11 mouse cellular contexts compared by ENCODE assay signal in the genomic region with DNA sequence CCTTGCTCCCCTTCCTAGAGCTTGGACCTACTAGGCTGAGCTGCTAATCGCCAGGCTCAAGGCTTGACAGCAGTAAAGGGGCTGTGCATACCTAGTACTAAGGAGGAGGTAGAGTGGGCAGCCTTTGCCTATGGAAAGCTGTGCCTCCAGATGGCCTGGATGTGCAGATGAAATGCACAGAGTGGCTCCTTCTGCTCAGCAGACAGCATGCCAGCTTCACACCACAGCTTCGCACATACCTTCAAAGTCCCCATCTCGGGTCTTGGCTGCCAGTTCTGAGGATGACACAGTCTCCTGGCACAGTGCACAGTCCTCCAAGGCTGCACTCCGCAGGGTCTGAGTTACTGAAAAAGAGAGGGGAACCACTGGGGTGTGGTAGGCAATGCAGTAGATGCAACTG. TPM values are rescaled to one million over a fixed set of nuclear protein-coding genes. Genes with fewer than 3 reads are reported as not detected.
DNase-seq lines count a peak whose midpoint lies in the region; ATAC-seq and TF ChIP-seq lines count a peak whose summit lies in the region.
"Had no signal": no experiment of that assay in that cellular context is flagged by ENCODE, and none has a peak within 500 bp of the region (broad histone marks: within the 10 kb centered on the region; RNA-seq: fewer than 3 reads in every experiment).

No protein-coding gene starts in this region.

- TF ChIP-seq EP300 in liver, postnatal 0 days (IDR thresholded peaks at IDR 0.05; ENCODE audit: low read depth): no peak

- no peak overlapping the region for H3K4me3 ChIP-seq in forebrain, embryonic 15.5 days
- no peak overlapping the region for H3K4me3 ChIP-seq in forebrain, embryonic 11.5 days (ENCODE audit: low read depth, low read length)
- no peak overlapping the region for H3K4me3 ChIP-seq in liver, postnatal 0 days (ENCODE audit: low read depth, low read length)
- H3K4me3 ChIP-seq: lung, embryonic 15.5 days; midbrain, embryonic 15.5 days had no signal

- no peak for DNase-seq in forebrain, embryonic 11.5 days (ENCODE audit: low spot score)
- peak; percentile 76 for DNase-seq in cerebellum, adult 9-11 months
- peak; percentile 41 for DNase-seq in induced T-regulatory cell, adult 2 months (ENCODE audit: low read depth)
- DNase-seq in right cerebral cortex, postnatal 10 days (ENCODE audit: low spot score in 2 of 2): peak; percentile 78 to 87
- DNase-seq in liver, postnatal 0 days: no peak
- no peak for DNase-seq in gastrocnemius, postnatal 4 days (ENCODE audit: low spot score in 2 of 2)
- no peak for DNase-seq in lung, postnatal 10 days
- DNase-seq: kidney, postnatal 10 days had no signal

- no peak overlapping the region for H3K27ac ChIP-seq in forebrain, embryonic 15.5 days (replicated peaks)
- no peak overlapping the region for H3K27ac ChIP-seq in forebrain, embryonic 11.5 days (ENCODE audit: low read depth, low read length)
- H3K27ac ChIP-seq in liver, postnatal 0 days (ENCODE audit: low read depth): no peak overlapping the region
- H3K27ac ChIP-seq: lung, embryonic 15.5 days; midbrain, embryonic 15.5 days had no signal

- no peak for TF ChIP-seq CTCF in liver, postnatal 0 days (IDR thresholded peaks at IDR 0.05; ENCODE audit: low read depth)

- no peaks in the 10 kb centered on the region for H3K9me3 ChIP-seq in forebrain, embryonic 15.5 days
- H3K9me3 ChIP-seq in forebrain, embryonic 11.5 days (ENCODE audit: control insufficient read depth, low read length): no peaks in the 10 kb centered on the region
- no peaks in the 10 kb centered on the region for H3K9me3 ChIP-seq in liver, postnatal 0 days (ENCODE audit: low read length)
- H3K9me3 ChIP-seq: lung, embryonic 15.5 days; midbrain, embryonic 15.5 days had no signal

- WGBS in forebrain, embryonic 15.5 days: 47% methylated on average over 4 of the region's 4 CpGs
- WGBS in forebrain, embryonic 11.5 days: 77% methylated on average over 4 of the region's 4 CpGs
- 71% methylated on average over 4 of the region's 4 CpGs for WGBS in liver, postnatal 0 days (ENCODE audit: insufficient replicate concordance)

- no peaks in the 10 kb centered on the region for H3K36me3 ChIP-seq in forebrain, embryonic 15.5 days
- no peaks in the 10 kb centered on the region for H3K36me3 ChIP-seq in forebrain, embryonic 11.5 days (ENCODE audit: control insufficient read depth, insufficient read depth, low read length)
- H3K36me3 ChIP-seq in liver, postnatal 0 days (replicated peaks; ENCODE audit: insufficient read depth, low read length): no peaks in the 10 kb centered on the region
- H3K36me3 ChIP-seq: lung, embryonic 15.5 days; midbrain, embryonic 15.5 days had no signal

- H3K4me1 ChIP-seq in forebrain, embryonic 15.5 days: peaks cover 19% of the 10 kb centered on the region
- no peaks in the 10 kb centered on the region for H3K4me1 ChIP-seq in forebrain, embryonic 11.5 days (replicated peaks; ENCODE audit: control insufficient read depth, insufficient read depth, low read length)
- H3K4me1 ChIP-seq in liver, postnatal 0 days (ENCODE audit: insufficient read depth): no peaks in the 10 kb centered on the region
- H3K4me1 ChIP-seq: midbrain, embryonic 15.5 days had no signal

- H3K4me2 ChIP-seq in forebrain, embryonic 15.5 days (replicated peaks): no peak overlapping the region
- no peak overlapping the region for H3K4me2 ChIP-seq in forebrain, embryonic 11.5 days (ENCODE audit: low read depth, low read length, severe bottlenecking)
- H3K4me2 ChIP-seq in liver, postnatal 0 days (ENCODE audit: low read depth, low read length): no peak overlapping the region
- H3K4me2 ChIP-seq: lung, embryonic 15.5 days; midbrain, embryonic 15.5 days had no signal

- no peaks in the 10 kb centered on the region for H3K27me3 ChIP-seq in forebrain, embryonic 15.5 days
- H3K27me3 ChIP-seq in forebrain, embryonic 11.5 days (ENCODE audit: control insufficient read depth, insufficient read depth, low read length): no peaks in the 10 kb centered on the region
- no peaks in the 10 kb centered on the region for H3K27me3 ChIP-seq in liver, postnatal 0 days (ENCODE audit: insufficient read depth, low read length)
- H3K27me3 ChIP-seq: lung, embryonic 15.5 days; midbrain, embryonic 15.5 days had no signal

- ATAC-seq in forebrain, embryonic 15.5 days (replicated peaks): peak; percentile 58; the same call in 1 of the 2 replicates
- ATAC-seq in forebrain, embryonic 11.5 days (replicated peaks; ENCODE audit: low FRiP score): no peak
- no peak for ATAC-seq in liver, postnatal 0 days
- ATAC-seq: midbrain, embryonic 15.5 days had no signal

- no peak overlapping the region for H3K9ac ChIP-seq in forebrain, embryonic 15.5 days (replicated peaks)
- H3K9ac ChIP-seq in forebrain, embryonic 11.5 days (ENCODE audit: low read length): no peak overlapping the region
- H3K9ac ChIP-seq in liver, postnatal 0 days (replicated peaks): no peak overlapping the region
- H3K9ac ChIP-seq: lung, embryonic 15.5 days; midbrain, embryonic 15.5 days had no signal

RNA-seq across cellular contexts. Expression of a gene that starts 9.7 kb away (rescaled TPM):
- polyA plus RNA-seq in forebrain, embryonic 15.5 days (2015; fragmentation: Nextera tagmentation; extraction: Ambion mirVana): 40.5 and 44.5 TPM in 2 replicates
- 17.6 and 20.1 TPM in 2 replicates for polyA plus RNA-seq in forebrain, embryonic 11.5 days (2014; fragmentation: Nextera tagmentation; extraction: Ambion mirVana)
- polyA plus RNA-seq in liver, postnatal 0 days (2015; fragmentation: Nextera tagmentation; extraction: Ambion mirVana): 7.5 and 9.4 TPM in 2 replicates
- 10 to 100 TPM; 79.5 to 81.3 TPM for total RNA-seq in gastrocnemius, postnatal 4 days (2021)

RNA-seq across cellular contexts. Expression of a gene that starts 27.9 kb away (rescaled TPM):
- 19.1 and 20.9 TPM in 2 replicates for polyA plus RNA-seq in forebrain, embryonic 15.5 days (2015; fragmentation: Nextera tagmentation; extraction: Ambion mirVana)
- 42.4 and 50.8 TPM in 2 replicates for polyA plus RNA-seq in forebrain, embryonic 11.5 days (2014; fragmentation: Nextera tagmentation; extraction: Ambion mirVana)
- polyA plus RNA-seq in liver, postnatal 0 days (2015; fragmentation: Nextera tagmentation; extraction: Ambion mirVana): 12.3 and 14.0 TPM in 2 replicates
- total RNA-seq in gastrocnemius, postnatal 4 days (2021): 1 to 10 TPM; 7.9 to 8.4 TPM

RNA-seq across cellular contexts. Expression of a gene that starts 28.0 kb away (rescaled TPM):
- 0.19 and 0.34 TPM in 2 replicates for polyA plus RNA-seq in forebrain, embryonic 15.5 days (2015; fragmentation: Nextera tagmentation; extraction: Ambion mirVana)
- 1.1 and 1.7 TPM in 2 replicates for polyA plus RNA-seq in forebrain, embryonic 11.5 days (2014; fragmentation: Nextera tagmentation; extraction: Ambion mirVana)
- polyA plus RNA-seq in liver, postnatal 0 days (2015; fragmentation: Nextera tagmentation; extraction: Ambion mirVana): 0.38 and 0.47 TPM in 2 replicates
- total RNA-seq in gastrocnemius, postnatal 4 days (2021): 1 to 10 TPM; 2.1 TPM

Comparison
In these comparisons a context has a peak if more than half of its experiments do, and no peak if none do; other contexts are left out.
1. DNase-seq: peak in cerebellum, adult 9-11 months (single experiment), induced T-regulatory cell, adult 2 months (single experiment) and right cerebral cortex, postnatal 10 days (2 of 2); none in forebrain, embryonic 11.5 days (single experiment), liver, postnatal 0 days (single experiment), gastrocnemius, postnatal 4 days (0 of 2) and lung, postnatal 10 days (single experiment).